Mouse (Mus musculus) right cerebral cortex, postnatal 25 days (tissue): ENCODE results near the gene Kif13a.

ENCODE experiments used
- DNase-seq: peaks from one replicate; pipeline ENCODE4 v3.0.0; 2022

The Kif13a gene

DNA sequence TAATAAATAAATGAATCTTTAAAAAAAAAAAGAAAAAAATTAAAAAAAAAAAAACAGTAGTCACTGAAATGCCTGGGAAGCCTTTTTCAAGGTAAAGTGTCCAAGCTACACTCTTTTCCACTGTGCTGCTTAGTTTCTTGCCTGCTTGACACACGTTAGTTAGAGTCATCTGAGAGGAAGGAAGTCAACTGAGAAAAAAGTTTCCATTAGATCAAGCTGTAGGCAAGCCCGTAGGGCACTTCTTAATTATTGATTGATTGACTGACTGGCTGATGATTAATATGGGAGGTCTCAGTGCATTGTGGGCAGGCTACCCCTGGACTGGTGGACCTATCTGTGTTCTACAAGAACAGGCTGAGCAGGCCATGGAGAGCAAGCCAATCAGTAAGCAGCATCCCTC is 9.9 kb downstream of the Kif13a start:
- DNase-seq, result no peak

- no peak for DNase-seq
Measured at GRCm38 (mm10) chr13:46918509-46918908, 11.2 kb downstream of the Kif13a start.

- DNase-seq, result no peak
Measured at GRCm38 (mm10) chr13:46911960-46912359, 17.7 kb downstream of the Kif13a start.

DNA sequence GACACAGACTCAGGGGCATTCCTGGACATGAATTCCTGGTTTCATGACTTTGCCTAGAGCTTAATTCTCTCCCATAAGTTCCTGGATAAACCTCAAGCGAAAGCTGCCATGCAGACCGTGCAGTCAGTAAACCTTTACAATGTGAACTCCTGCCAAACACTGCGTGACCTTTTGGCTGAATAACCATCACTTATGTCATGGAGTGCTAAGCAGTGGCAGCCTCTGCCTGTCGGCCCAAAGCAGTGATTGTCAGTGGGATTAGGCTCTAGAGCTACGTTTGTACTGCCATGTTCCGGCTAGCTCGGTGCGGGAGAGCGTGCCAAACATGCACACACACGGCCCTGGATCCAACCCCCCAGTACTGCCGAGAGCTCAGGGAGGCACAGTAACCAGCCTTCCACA is 18.6 kb downstream of the Kif13a start:
- no peak for DNase-seq

GRCm38 (mm10) chr13:46909946-46910345 is 19.7 kb downstream of the Kif13a start:
- DNase-seq, result no peak

DNA sequence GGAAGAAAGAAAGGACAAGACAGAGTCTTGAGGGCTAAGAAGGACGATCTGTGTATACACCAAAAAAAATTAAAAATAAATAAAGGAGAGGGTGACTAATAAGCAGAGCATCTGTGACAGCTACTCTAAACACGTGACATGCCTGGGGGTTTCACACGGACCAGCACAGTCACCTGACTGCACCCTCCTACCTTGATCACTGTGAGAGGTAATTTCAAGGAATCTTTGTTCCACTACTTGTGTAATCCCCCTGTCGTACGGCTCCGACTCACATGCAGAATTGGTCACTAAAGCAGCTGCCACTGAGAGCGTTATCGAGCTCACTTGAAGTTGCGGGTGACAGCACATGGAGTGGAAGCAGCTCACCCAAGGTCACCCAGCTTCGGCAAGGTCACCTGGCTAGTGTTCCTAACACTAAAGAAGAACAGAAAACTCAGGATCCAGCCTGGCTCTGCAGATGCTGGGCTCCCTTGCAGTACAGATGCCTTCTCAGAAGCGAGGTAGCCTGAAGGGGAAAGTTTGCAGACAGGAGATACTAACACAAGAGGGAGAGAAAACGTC is 20.6 kb downstream of the Kif13a start:
- no peak for DNase-seq

GRCm38 (mm10) chr13:46908387-46908786 is 21.3 kb downstream of the Kif13a start:
- DNase-seq, result no peak

DNA sequence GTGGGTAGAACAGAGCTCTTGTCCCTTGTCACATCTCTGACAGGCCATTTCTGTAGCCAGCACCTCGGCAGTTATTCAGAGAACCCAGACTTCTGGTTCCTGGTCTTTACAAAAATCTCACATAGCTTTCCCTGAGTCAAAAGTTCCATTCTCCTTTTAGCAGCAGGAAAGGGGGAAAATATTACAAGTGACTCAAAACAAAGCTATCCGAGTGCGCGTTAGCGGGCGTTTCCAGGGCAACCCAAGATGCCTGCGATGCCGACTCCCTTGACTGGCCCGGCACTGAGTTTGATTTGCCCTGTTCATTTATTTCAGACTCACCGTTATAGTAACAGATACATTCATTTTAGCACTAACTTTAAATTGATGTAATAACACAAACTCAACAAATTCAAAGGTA is 21.8 kb downstream of the Kif13a start:
- DNase-seq, result no peak

DNA sequence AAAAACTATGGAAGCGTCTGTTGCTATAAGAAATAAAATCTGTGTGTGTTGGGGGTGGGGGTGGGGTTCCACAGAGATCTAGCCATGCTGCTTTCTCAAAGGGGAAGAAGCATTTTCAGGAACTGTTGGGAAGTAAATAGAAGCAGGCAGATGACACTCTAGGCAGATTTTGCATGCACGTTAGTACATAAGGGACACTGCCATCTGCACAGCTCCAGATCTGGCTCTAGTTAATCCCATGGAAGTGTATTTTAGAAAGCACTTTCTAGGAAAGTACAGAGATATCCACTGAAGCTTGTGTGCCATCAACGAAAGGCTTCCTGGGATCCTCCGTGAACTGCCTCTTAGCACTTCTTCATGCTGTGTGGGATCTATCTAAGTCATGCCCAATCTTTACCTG is 22.6 kb downstream of the Kif13a start:
- no peak for DNase-seq

DNA sequence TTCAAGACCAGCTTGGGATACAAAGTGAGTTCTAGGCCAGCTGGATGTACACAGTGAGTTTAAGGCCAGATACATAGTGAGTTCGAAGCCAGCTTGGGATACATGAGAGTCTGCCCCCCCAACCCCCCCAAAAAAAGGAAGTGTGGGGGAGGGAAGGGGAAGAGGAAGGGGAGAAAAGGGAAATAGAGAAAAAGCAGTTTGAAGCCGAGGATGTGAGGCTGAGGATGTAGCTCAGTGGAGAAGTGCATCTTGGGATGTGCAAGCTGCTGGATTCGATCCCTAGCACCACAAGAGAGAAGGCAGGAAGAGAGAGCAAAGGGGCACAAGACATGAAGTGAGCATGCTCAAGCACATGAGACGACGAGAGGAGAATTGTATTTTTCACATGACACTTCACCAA is 23.7 kb downstream of the Kif13a start:
- DNase-seq, result no peak

- DNase-seq, result no peak
Measured at GRCm38 (mm10) chr13:46904982-46905621, 24.6 kb downstream of the Kif13a start.

- no peak for DNase-seq
Measured at GRCm38 (mm10) chr13:46902568-46903255, 27.0 kb downstream of the Kif13a start.

DNA sequence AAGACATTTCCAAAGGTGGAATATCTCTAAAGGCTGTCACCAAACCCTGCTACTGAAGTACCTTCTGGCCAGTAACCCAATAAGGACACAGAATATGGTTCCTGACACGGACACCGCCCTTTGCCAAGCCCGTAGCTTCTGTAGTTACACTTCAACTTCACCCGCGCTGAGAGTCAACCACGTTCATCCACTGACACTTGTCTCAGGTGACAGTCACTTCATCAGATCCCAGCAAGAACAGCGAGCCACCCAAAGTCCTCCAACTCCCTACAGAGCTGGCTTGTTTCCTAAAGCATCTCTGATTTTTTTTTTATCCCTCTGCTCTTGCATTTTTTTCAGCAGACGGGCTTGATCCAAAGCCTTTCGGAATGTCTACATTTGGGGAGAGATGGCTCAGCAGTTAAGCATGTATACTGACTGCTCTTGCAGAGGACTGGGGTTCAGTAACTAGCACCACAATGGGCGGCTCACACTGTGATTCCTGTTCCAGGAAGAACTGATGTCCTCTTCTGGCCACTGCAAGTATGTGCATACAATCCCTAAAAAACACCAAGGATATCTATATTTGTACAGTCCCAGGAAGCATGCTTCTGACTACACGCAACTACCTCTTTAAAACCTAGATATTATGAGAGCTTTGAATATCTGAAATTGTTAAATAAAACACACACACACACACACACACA is 28.7 kb downstream of the Kif13a start:
- DNase-seq, result no peak

DNA sequence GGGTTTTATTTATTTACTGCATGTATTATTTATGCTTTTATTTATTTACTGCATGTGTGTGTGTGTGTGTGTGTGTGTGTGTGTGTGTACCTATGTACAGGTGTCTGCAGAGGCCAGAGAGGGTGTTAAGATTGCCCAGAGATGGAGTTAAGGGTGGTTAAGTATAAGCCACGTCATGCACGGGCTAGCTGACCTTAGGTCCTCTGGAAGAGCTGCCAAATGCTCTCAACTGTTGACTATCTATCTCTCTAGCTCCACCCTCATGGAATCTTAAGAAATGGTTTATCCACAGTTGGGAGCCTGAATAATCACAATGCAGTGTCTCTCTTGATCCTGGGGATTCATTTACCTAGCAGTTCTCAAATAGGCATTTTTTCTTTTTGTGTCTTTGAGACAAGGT is 30.8 kb downstream of the Kif13a start:
- DNase-seq, result no peak

DNA sequence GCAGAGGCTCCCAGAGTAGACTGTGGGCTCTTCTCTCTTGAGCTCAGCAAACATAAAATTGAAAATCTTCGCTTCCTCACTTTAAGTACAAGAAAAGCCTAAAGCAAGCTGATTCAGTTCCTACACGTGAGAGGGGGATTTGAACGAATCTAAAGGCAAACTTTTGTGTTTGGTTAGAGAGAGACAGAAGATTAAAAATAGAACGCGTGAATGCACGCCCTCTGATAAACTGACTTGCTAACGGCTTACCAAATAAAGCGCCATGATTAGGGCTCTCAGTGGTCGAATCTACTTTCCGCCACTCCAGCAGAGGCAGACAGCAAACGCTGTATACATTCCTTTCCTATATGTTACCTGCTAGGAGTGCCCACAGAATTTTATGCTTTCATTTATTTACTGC is 31.3 kb downstream of the Kif13a start:
- no peak for DNase-seq

DNA sequence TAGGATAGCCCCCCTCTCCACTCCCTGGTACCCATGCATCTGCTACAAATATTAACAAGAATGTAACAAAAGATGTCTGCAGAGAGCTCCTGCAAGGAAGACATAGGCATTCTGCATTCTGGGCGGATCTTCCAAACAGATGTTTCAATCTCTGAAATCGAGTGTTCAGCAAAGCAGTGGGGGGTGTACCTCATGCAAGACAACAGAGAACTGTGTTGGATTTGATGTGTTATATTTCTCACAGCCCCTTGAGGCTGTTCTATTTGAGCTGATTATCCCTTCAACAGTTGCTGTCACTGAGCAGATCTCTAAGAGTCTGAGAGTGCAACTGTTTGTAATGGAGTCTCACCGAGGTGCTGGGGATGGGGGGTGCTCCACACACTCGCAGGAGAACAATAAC is 37.3 kb downstream of the Kif13a start:
- DNase-seq, result no peak

GRCm38 (mm10) chr13:46888150-46888683 is 41.5 kb downstream of the Kif13a start:
- DNase-seq, result no peak

DNA sequence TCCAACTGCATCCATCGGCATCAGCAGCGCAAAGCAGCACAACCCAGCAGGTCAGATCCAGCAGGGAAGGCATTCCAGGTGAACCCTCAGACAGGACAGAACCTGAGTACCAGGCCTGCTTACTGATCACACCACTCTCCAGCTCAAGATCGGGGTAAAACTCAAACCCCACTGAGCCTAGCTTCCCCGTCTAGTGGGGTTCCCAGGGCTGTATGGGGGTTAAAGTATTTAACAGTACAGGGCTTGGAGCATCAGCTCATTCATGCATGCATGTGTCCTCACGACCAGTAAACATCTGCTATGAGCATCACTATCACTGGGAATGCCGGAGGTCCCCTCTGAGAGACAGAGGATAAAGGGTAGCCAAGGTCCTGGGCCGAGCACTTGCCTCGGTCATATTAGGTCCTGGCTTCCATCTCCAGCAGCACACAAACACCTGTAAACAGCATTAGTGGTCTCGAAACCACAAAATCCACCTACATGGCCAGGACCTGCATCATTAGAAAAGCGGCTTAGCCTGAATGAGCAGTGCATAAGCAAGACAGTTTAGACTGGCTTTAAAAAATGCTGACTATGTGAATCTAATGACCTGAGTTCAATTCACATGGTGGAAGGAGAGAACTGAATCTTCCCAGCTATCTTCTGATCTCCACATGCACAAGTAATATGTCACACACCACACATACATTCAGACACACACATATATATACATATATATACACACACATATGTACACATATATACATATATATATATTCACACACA is 43.0 kb downstream of the Kif13a start:
- no peak for DNase-seq

DNA sequence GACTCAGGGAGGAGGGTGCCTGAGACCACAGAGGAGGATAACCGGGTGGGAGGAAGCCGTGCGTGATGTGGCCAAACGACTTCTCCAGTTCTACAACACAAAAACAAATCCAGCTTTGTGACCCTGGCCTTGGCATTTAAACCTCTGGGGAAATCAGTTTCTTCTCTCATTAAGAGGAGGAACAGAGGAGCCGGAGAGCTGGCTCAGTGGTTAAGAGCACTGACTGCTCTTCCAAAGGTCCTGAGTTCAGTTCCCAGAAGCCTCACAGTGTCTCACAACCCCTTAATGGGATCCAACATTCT is 44.0 kb downstream of the Kif13a start:
- DNase-seq, result no peak

- no peak for DNase-seq
Measured at GRCm38 (mm10) chr13:46884898-46885758, 44.5 kb downstream of the Kif13a start.

- DNase-seq, result no peak
Measured at GRCm38 (mm10) chr13:46883976-46884375, 45.7 kb downstream of the Kif13a start.

DNA sequence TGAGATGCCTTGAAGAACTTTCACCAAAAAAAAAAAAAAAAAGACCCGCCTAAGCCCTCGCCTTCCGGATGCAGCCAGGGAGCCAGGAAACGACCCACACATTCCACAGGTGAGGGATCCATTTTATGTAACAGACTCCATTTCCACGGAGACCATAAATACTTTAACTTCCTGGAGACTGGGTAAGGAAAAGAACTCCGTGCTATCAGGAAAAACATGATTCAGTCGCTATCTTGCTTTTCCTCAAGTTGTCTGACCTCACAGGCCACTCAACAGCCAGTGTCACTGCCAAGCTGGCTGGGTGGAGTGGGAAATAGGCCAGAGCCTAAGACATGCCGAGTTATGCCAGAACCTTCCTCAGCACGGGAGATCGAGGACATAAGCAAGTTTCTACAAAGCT is 46.3 kb downstream of the Kif13a start:
- no peak for DNase-seq
